Mouse (Mus musculus) small intestine, adult 2 months (tissue): ENCODE measurements around the gene Add2.

Source experiments
- CTCF ChIP-seq: fragments of 200-500 bp; IDR thresholded peaks from 2 replicates; pipeline ENCODE4 v1.5.1; 2012; ENCODE audit warnings: low read depth, mild to moderate bottlenecking, control low read depth, inconsistent platforms, low read length, moderate library complexity, mixed read lengths; ENCODE audit not compliant: insufficient replicate concordance, insufficient read length; ENCODE audit errors: extremely low read depth
- POLR2A ChIP-seq: fragments of 200-500 bp; IDR thresholded peaks from 2 replicates; pipeline ENCODE4 v1.6.1; 2012; ENCODE audit warnings: low read depth, mild to moderate bottlenecking, control low read depth, inconsistent platforms, low read length, moderate library complexity

DNA sequence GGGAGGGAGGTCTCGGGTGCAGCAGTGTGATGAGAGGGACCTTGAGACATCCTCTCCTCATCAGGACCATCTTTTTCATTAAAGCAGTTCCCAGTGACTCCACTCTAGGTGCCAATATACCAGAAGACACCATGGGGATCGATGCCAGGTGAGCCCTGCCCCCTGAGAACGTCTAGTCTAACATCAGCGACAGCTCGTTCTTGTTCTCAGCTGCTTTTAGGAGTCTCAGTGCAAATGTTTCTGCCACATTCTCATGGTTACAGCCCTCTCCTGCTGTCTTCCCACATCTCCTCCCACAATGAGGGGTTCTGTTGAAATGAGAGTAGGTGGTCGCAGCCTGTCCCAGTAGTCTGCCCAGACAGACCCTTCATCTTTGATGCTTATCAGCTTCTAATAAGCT, 38.2 kb downstream of the Add2 start:
- TF ChIP-seq POLR2A (no peak), CTCF (no peak)
